Mouse (Mus musculus) lung, embryonic 14.5 days (tissue): ENCODE measurements at regions not wholly inside any gene's neighbourhood (a gene's known extent, or its start where the extent isn't known, plus 50 kb on each side); places are given as distances from the start of the nearest gene placed in this dataset.
A peak's percentile ranks its signal among the peaks of the same experiment; 100 is the strongest.

ENCODE experiments used
- ATAC-seq: fragments of 200-750 bp; cut with Nextera tagmentation; 2 replicates; pipeline ENCODE4 v1.8.0; 2017; ENCODE audit warnings: mild to moderate bottlenecking, moderate TSS enrichment, moderate library complexity; ENCODE audit not compliant: insufficient read depth
- DNase-seq: peaks from one replicate; pipeline ENCODE4 v3.0.0-alpha.2; 2015
- H3K27ac ChIP-seq: fragments of 300-500 bp; sonication (generic); 2 replicates; pipeline ENCODE4 v1.5.1; 2014; ENCODE audit warnings: low read depth, mild to moderate bottlenecking, moderate library complexity
- H3K27me3 ChIP-seq: fragments of 300-500 bp; sonication (generic); 2 replicates; pipeline ENCODE4 v1.6.1; 2014; ENCODE audit warnings: low read length, control low read depth; ENCODE audit not compliant: insufficient read depth
- H3K36me3 ChIP-seq: fragments of 300-500 bp; sonication (generic); 2 replicates; pipeline ENCODE4 v1.6.1; 2014; ENCODE audit warnings: control low read depth; ENCODE audit not compliant: insufficient read depth
- H3K4me1 ChIP-seq: fragments of 300-500 bp; sonication (generic); 2 replicates; pipeline ENCODE4 v1.6.1; 2014; ENCODE audit warnings: antibody characterized with exemption, control low read depth; ENCODE audit not compliant: insufficient read depth
- H3K4me2 ChIP-seq: fragments of 300-500 bp; sonication (generic); 2 replicates; pipeline ENCODE4 v1.6.1; 2014; ENCODE audit warnings: mild to moderate bottlenecking
- H3K4me3 ChIP-seq: fragments of 300-500 bp; sonication (generic); 2 replicates; pipeline ENCODE4 v1.5.1; 2014; ENCODE audit warnings: low read depth, low read length
- H3K9ac ChIP-seq: fragments of 300-500 bp; sonication (generic); 2 replicates; pipeline ENCODE4 v1.6.1; 2014
- H3K9me3 ChIP-seq: fragments of 300-500 bp; sonication (generic); 2 replicates; pipeline ENCODE4 v1.6.1; 2016; ENCODE audit warnings: low read depth, low read length, control low read depth
- CTCF ChIP-seq: IDR thresholded peaks from 2 replicates; pipeline ENCODE4 v1.5.1; 2016; ENCODE audit warnings: antibody characterized with exemption, low read depth
- WGBS: fragments of 180-500 bp; shearing (Covaris S2); extraction: QIAGEN DNeasy Blood & Tissue Kit; methylation state at CpG from one replicate; pipeline ENCODE4 v1.1.7; 2014; 5-methylcytosine and 5-hydroxymethylcytosine counted together

DNA sequence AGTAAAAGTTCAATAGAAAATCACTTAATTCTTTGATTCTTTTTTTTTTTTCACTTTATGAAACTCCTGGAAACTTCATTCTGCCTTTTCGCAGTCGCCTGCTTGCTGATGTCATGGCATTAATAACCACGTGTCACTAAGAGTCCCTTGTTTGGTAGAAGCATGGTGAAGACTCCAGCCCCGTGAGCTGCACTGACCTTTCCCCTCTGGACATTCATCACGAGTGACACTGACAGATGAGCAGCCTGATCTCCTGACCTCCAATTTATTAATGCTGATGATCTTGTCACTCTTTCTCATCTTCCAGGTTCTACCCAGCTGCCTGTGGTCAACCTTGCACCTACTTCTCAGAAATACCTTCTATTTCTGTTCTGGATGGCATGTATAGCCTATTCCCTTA lies 867.1 kb upstream of the Slit2 start:
- Histone ChIP-seq H3K27ac (no peak overlapping the region), H3K4me2 (no peak overlapping the region), H3K9ac (no peak overlapping the region), H3K4me3 (no peak overlapping the region), H3K36me3 (no peaks in the 10 kb centered on the region), H3K9me3 (no peaks in the 10 kb centered on the region), H3K27me3 (no peaks in the 10 kb centered on the region), H3K4me1 (no peaks in the 10 kb centered on the region)
- DNase-seq (no peak), ATAC-seq (no peak)
- 38% methylated on average over 5 of the region's 5 CpGs for WGBS
- no peak for TF ChIP-seq CTCF

DNA sequence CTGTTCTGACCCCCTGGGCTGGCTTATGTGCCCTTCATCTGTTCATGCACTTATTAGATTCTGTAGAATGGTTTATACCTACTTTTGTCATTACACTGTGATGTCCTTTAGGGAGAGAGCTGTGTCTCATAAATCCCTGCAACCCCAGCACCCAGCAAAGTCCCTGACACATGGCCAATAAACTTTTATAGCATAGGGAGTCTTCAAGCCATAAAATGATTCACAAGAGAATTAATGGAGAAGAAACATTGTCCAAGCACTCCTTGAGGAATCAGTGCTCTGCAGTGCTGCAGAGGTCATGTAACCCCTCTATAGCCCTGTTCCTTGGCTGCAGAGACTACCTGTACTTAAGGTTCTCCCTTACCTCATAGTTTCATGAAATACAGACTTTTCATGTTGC lies 887.2 kb upstream of the Slit2 start:
- ATAC-seq, result no peak

DNA sequence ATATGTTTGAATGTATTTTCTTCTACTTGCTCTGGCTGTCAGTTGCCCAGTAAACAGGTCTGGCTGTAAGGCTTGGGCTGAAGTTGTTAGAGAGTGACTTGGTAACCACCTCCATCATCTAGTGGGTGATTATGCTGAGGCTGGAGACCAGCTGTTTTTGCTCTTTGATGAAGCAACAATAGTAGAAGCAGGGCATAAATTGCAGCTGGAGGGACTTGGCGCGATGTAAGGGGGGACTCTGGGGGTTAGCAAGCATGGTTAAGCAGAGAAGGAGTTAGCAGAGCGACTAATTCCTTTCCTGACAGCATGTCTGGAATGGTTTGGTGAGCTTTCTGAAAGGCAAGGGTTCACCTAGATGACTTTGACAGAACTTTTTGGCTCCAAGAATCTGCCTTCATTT lies 930.0 kb upstream of the Slit2 start:
- no peak overlapping the region for H3K4me2 ChIP-seq
- 71% methylated on average over 3 of the region's 3 CpGs for WGBS
- no peaks in the 10 kb centered on the region for H3K36me3 ChIP-seq
- TF ChIP-seq CTCF, result no peak
- H3K4me1 ChIP-seq, result no peaks in the 10 kb centered on the region
- ATAC-seq (no peak), DNase-seq (peak; percentile 18)
- H3K9me3 ChIP-seq, result no peaks in the 10 kb centered on the region
- no peaks in the 10 kb centered on the region for H3K27me3 ChIP-seq
- H3K9ac ChIP-seq, result no peak overlapping the region
- no peak overlapping the region for H3K27ac ChIP-seq
- no peak overlapping the region for H3K4me3 ChIP-seq

More for the DNA sequence above, 887.2 kb upstream of the Slit2 start:
- TF ChIP-seq CTCF, result no peak
- Histone ChIP-seq H3K36me3 (no peaks in the 10 kb centered on the region), H3K9me3 (no peaks in the 10 kb centered on the region), H3K27me3 (no peaks in the 10 kb centered on the region), H3K4me3 (no peak overlapping the region), H3K4me1 (no peaks in the 10 kb centered on the region), H3K27ac (no peak overlapping the region), H3K4me2 (no peak overlapping the region), H3K9ac (no peak overlapping the region)
- DNase-seq, result no peak

DNA sequence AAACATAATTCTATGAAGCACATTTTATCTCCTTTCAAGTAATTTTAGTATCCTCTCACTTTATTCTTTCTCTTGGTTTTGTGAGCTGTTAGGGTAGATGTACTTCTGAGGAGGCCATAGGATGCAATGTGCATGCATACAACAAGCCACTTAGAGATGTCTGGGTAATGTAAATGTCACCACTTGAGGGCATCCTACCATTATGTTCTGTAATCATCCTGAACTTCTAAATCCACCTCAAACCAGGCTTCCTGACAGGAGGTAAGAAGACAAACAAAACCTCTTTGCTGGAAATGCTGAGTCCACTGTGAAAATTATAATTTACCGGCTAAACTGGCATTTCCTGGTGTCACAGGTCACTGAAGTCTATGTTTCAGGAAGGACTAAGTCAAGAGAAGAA lies 946.2 kb upstream of the Slit2 start:
- Histone ChIP-seq H3K4me2 (no peak overlapping the region), H3K9me3 (no peaks in the 10 kb centered on the region), H3K36me3 (no peaks in the 10 kb centered on the region), H3K27ac (no peak overlapping the region), H3K4me1 (no peaks in the 10 kb centered on the region), H3K9ac (no peak overlapping the region), H3K27me3 (no peaks in the 10 kb centered on the region), H3K4me3 (no peak overlapping the region)
- ATAC-seq (no peak), DNase-seq (peak; percentile 46)
- WGBS, result 35% methylated on average over 1 of the region's 1 CpGs
- TF ChIP-seq CTCF, result peak; percentile 34; the same call in 1 of the 2 replicates

DNA sequence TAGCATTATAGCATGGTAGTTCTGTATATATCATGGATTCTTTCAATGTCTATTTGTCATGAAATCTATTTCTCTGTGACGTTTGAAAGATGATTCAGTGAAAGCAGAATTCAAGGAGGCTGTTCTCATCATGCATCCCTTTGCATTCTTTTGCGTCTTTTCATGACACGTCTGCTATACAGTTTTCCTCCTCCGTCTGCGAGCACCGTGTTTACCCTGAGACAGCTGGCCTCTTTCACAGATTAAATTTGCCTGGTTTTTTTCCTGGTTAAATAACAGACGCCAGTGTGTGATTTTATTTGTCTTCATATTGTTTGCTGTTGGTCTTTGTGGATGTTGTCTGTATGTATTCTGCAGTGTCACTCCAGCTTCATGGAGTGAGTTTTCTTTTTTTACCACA lies 948.9 kb upstream of the Slit2 start:
- H3K4me2 ChIP-seq, result no peak overlapping the region
- H3K9ac ChIP-seq, result no peak overlapping the region
- no peak for TF ChIP-seq CTCF
- ATAC-seq (no peak), DNase-seq (peak; percentile 30)
- H3K4me3 ChIP-seq, result no peak overlapping the region
- H3K27me3 ChIP-seq, result no peaks in the 10 kb centered on the region
- H3K9me3 ChIP-seq, result no peaks in the 10 kb centered on the region
- H3K4me1 ChIP-seq, result no peaks in the 10 kb centered on the region
- 25% methylated on average over 7 of the region's 7 CpGs for WGBS
- H3K36me3 ChIP-seq, result no peaks in the 10 kb centered on the region
- no peak overlapping the region for H3K27ac ChIP-seq

DNA sequence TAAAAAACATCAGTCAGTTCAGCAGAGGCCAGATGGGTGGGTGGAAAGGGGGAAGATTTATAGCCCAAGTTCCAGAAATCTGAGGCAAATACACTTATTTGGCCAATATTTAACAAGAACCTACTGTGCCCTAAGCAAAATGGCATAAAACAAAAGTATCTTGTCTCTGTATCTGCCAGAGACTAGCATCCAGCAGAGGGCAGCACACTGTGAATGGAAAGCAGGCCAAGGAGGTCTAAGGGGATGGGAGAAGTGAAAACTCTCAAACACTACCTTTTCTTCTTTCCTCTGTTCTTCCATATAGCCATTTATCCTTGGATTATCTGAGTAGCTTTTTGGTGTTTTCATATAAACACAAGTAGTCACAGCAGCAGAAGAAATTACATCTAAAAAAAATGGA lies 968.6 kb upstream of the Slit2 start:
- Histone ChIP-seq H3K36me3 (no peaks in the 10 kb centered on the region), H3K27ac (no peak overlapping the region), H3K4me2 (no peak overlapping the region), H3K9me3 (no peaks in the 10 kb centered on the region), H3K9ac (no peak overlapping the region), H3K27me3 (no peaks in the 10 kb centered on the region), H3K4me1 (no peaks in the 10 kb centered on the region), H3K4me3 (no peak overlapping the region)
- TF ChIP-seq CTCF, result peak; percentile 75
- ATAC-seq (no peak), DNase-seq (peak; percentile 75)

DNA sequence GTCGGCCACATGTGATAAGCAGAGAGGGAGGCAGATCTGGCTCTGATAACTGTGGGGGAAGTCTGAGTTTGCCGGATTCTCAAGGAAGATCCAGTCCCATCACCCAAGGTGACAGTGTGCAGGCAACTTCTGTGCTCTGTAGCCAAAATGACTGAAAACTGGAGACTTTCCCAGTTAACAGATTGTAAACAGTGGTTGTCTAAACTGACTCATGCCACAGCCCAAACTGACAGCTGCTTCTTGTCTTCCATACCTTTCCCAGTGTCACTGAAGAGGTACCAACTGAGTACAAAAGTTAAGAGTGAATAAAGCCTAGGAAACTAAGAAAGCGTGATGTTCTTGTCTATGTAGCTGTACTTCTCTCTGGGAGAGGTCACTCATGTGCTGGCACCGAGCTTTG lies 990.4 kb upstream of the Slit2 start:
- no peak overlapping the region for H3K9ac ChIP-seq
- H3K9me3 ChIP-seq, result no peaks in the 10 kb centered on the region
- no peak for TF ChIP-seq CTCF
- H3K27ac ChIP-seq, result peak overlapping the region; percentile 63; the same call in 1 of the 2 replicates
- ATAC-seq (peak; percentile 85; the same call in 1 of the 2 replicates), DNase-seq (peak; percentile 86)
- H3K4me3 ChIP-seq, result no peak overlapping the region
- no peaks in the 10 kb centered on the region for H3K4me1 ChIP-seq
- H3K4me2 ChIP-seq, result no peak overlapping the region
- 19% methylated on average over 4 of the region's 4 CpGs for WGBS
- H3K36me3 ChIP-seq, result no peaks in the 10 kb centered on the region
- H3K27me3 ChIP-seq, result no peaks in the 10 kb centered on the region

DNA sequence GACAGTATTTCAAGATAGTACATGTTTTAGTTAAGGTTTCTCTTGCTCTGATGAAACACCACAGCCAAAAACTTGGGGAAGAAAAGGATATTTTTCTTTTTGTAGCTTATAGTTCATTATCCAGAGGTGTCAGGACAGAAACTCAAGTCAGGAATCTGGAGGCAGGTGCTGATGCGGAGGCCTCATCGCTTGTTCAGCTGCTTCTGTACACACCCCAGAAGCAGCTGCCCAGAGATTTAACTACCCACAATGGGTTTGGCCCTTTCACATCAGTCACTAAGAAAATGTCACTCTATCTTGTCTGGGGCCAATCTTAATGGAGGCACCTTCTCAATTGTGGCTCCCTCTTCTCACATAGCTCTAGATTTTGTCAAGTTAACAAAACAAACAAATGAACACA lies 996.4 kb upstream of the Slit2 start:
- no peak for DNase-seq
- Histone ChIP-seq H3K4me2 (no peak overlapping the region), H3K27ac (no peak overlapping the region), H3K9me3 (no peaks in the 10 kb centered on the region), H3K27me3 (no peaks in the 10 kb centered on the region), H3K4me3 (no peak overlapping the region), H3K36me3 (no peaks in the 10 kb centered on the region), H3K4me1 (no peaks in the 10 kb centered on the region), H3K9ac (no peak overlapping the region)
- no peak for TF ChIP-seq CTCF
- ATAC-seq, result no peak
- 57% methylated on average over 2 of the region's 2 CpGs for WGBS
